Mouse (Mus musculus) heart, postnatal 36 days (tissue): ENCODE results near the gene Vgll4. TPM values are rescaled to one million over a fixed set of nuclear protein-coding genes. Genes with fewer than 3 reads are reported as not detected.
A peak's percentile ranks its signal among the peaks of the same experiment; 100 is the strongest.

Experiments
- DNase-seq, 2 experiments: peaks; one replicate each; pipeline ENCODE4 v3.0.0; 2021 to 2022
- intact Hi-C: fragments of 180-260 bp; cut with DNase I; formaldehyde crosslinking; loops from one replicate; pipeline ENCODE4 v1.15.1; 2025
- total RNA-seq, 2 experiments: library from RNA; stranded (reverse); gene quantifications; 2 replicates each; pipeline ENCODE4 v1.2.3; 2021

The Vgll4 gene
- total RNA-seq, 2 experiments from 2014 or later = 20.6 to 23.1 TPM

DNA sequence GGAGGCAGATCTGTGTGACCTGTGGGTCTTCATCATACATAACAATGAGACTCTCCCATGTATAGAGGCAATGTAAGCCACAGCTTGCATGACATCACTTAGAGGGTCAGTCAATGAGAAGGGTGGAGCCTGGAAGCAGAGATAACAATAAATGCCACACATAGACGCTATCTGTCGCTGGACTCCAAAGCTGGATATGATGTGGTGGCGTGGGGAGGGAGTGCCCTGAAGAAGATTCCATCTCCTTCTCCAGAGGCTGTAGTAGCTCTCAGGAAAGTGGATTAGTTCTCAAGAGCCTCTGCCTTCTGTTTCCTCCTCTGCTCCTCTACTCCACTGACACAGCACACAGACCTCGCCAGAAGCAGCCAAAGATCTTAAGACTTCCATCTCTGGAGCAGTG, 89.0 kb downstream of the Vgll4 start:
- intact Hi-C loops = no loop called here
- no peak for DNase-seq

DNA sequence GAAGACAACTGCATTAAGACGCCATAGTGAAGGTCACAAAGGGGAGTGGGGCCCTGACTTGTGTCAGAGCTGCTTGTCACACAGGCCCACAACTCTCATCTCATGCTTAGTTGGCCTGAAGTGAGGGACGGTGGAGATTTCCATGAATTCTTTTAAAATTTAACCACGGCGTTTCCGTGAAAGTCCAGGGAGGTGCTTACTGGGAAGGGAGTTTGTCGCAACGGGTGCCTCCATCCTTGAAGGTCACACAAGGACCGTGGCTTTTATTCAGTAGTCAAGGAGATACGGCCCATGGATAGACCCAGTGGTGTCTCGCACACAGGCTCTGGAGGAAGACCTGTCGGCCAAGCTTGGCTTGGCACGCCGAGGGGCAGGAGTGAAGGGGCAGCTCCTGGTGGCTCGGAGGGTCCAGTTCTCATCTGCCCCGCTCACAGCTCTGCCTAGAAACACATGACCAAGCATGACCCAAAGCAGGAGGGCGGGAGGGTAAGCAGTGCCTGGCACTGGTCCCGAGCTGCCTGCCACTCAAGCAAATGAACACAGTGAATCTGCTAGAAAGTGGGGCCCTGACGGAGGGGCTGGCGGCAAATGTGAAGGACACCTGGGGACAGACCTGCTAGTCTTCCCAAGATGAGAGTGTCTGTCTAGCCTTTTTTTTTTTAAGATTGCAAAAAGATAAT, 90.8 kb downstream of the Vgll4 start:
- no peak for DNase-seq
- intact Hi-C loops = no loop called here

DNA sequence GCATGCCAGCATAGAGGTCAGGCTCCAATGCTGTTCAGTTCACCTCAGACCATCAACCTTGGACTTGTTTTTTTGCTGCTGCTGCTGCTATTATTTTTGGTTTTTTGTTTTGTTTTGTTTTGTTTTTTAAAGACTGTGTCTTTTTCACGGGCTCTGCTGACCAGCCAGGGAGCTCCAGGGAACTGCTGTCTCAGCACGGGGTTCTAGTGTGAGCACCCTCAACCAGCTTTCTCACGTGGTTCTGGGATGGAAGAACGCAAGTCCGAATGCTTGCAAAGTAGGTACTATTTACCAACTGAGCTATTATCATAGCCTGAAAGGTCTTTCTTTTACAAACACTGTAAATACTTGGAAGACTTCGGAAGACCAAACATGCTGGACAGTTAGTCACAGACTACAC, 93.2 kb downstream of the Vgll4 start:
- intact Hi-C loops = no loop called here
- no peak for DNase-seq

DNA sequence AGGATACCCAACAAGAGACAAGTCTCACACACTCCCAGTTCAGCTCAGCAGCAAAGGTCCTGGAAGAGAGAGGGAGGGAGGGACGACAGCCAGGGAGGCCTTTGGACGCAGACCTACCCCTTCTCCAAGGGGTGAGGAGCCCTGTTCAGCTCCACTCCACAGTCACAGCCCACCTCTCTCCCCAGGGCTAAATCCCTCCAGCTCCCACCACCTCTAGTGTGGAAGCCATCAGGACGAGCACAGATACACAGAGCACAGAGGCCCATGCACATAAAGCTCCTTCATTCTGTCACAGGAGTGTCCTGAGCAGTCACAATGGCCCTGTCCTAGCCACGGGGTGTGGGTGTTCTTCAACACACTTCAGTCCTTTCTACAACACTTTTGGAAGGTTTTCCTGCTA, 93.8 kb downstream of the Vgll4 start:
- intact Hi-C loops = no loop called here
- DNase-seq = no peak

DNA sequence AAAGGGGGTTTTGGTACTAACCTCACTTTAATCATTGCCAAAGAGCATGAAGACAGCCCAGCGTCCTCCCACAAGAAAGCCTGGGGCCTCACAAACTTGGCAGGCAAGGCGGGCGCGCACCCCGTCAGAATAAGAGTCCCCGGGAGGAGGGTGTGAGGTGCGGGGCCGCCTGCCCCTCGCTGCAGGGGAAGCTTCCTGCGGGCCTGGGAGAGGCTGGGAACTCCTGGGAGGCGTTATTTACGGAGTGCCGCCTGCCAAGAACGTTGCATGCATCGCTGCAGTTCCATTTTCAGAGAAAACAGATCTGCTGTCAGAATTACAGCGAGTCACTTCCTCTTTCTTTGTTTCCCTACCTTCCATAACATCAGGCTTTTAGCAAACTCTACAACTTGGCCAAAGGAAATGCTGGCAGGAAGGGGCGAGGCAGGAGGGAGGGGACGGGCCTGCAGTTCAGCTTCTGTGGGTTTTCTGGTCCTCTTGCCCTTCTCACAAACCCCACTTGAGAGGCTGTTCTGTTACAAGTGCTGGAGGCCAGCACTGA, 94.7 kb downstream of the Vgll4 start:
- peak; percentile 95 to 97 for DNase-seq
- intact Hi-C loops = loop anchor here (1.0 to 2.0 kb wide), 3 partner anchors 20 to 54 kb away; no protein-coding TSS in a partner anchor

DNA sequence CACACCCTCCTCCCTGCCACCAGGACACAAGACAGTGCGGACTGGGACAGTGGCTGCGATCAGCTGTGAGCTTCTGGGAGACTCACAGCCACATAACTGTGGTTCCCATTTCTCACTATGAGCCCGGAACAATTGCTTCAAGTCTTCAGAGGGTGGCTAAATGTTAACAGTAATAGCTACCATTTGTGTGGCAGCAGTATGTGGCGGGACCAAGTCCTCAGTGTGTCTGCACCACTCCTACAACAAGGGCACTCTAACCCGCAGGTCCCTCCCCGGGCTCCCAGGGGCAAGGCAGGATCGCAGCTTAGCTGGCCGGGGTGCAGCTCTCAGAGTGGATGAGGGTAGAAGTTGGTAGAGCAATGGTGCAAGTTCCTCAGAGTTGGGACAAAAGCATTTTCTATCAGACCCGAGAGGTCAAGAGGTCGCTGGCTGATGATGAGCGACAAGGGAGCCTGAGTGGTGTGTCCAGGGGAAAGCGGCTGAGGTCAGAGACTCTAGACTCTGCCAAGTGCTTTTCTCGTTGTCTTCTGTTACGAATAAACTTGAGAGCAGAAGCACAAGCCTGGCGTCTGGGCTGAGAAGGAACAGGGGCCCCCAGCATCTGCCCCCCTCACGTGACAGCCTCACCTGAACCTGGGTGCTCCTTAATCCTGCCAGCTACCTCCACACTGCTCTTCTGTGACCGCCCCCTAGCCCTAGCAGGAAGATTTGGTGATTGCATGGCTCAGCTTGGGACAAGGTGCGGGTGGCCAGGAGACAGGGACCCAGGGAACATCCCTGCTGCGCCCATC, 95.5 kb downstream of the Vgll4 start:
- intact Hi-C loops = loop anchor here (2.0 kb wide), 2 partner anchors 20 to 54 kb away; no protein-coding TSS in a partner anchor
- no peak for DNase-seq

DNA sequence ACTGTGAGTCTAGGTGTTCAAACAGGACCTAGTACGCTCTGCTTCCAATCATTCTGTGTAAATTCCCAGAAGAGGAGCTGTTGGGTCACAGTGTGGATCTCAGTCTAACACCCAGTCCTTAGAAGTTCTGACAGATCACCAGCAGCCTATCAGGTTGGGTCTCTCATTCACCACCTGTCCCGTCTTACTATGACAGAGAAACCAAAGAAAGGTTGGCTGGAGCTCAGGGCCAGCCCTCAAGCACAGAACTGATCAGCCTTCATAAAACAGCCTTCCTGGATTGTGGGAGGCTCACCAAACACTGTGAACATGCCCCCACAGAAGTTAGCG, 96.0 kb downstream of the Vgll4 start:
- intact Hi-C loops = loop anchor here (2.0 kb wide), 2 partner anchors 21 to 53 kb away; no protein-coding TSS in a partner anchor
- no peak for DNase-seq

DNA sequence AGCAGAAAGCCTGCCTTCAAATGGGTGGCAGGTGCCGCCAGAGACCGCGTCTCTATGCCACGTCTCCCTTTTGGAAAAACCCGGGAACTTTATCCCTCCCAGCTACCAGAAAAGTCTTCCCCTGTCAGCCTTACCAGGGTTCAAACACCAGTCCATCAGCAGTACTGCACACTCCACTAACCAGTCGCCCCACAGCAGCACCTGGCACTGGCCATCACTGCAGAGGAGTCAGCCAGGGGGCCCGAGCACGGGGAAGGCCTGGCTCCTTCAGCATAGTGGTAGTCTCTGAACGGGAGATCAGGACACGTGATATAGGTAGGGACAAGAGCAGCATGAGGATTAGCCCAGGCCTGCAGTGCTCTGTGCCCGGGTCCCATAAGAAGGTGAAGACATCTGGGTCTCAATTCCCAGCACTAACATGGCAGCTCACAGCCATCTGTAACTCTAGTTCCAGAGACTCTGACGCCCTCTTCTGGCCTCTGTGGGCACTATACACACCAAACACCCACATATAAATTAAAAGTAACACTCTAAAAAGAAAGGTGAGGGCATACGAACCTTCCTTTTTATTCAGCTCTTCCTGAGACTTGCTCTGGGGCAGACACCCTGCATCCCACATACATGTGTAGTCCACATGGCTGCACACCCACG, 98.7 kb downstream of the Vgll4 start:
- intact Hi-C loops = no loop called here

DNA sequence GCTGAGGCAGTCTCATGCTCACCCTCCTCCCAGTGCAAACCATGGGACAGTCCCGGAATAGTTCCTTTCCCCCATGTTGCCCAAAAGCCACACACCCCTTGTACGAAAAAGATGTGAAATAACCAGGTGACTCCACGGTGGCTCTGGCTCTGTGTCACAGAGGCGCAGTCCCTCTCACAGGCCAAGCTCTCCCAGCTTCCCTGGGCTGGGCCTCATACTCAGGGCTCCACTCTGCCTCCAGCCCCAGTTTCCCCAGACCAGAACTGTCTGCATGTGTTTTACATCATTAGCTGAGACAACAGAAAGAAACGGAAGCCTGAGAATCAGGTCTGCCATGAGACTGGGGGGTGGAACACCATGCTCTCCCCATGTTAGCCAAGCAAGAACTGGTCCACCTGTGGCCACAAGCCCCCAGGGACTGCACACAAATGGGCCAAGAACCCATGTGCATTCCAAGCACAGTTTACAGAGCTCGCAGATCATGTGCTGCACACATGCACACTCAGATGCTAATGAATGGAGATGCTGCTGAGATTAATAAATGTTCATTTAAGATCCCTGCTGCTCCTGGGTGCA, 100.2 kb downstream of the Vgll4 start:
- intact Hi-C loops = loop anchor here (10.0 kb wide), 1 partner anchor 165 kb away; the partner anchor contains the start of gene Tamm41
- no peak for DNase-seq

More for the DNA sequence above, 98.7 kb downstream of the Vgll4 start:
- DNase-seq = no peak

DNA sequence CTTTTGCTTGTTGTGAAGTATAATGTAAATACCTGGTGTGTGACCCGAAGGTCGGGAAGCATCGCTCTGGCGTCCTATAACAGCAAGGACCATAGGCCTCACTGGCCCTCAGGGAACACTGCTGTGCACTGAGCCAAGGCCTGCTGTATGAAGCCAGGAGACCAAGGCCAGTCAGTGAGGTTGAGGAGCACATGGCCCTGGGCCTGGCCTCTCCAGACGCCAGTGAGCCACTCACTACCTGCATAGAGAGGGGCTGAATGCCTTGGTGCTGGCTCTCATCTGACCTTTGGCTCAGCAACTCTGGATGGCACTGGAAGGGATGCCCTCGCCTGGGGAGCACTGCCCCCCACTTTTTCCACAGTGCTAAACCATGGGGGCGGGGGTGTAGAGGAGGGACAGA, 101.1 kb downstream of the Vgll4 start:
- DNase-seq = no peak
- intact Hi-C loops = loop anchor here (10.0 kb wide), 1 partner anchor 166 kb away; the partner anchor contains the start of gene Tamm41

DNA sequence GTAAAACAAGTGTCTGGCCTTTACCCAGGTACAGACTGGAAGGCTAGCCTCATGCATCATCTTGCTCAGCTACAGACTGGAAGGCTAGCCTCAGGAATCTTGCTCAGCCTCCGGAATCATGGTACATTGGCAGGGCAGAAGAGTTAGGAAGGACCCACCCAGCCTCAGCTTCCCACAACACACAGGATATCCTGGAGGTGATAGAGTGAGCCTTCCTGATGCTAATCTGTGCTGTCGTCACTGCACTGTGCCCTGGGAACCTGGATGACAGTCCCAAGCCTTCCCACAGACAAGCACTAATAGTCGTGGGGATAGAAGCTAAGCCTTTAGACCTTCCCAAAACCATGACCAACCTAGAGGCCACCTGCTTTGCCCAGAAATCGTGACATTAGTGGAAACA, 103.2 kb downstream of the Vgll4 start:
- no peak for DNase-seq
- intact Hi-C loops = loop anchor here (10.0 kb wide), 1 partner anchor 168 kb away; the partner anchor contains the start of gene Tamm41

DNA sequence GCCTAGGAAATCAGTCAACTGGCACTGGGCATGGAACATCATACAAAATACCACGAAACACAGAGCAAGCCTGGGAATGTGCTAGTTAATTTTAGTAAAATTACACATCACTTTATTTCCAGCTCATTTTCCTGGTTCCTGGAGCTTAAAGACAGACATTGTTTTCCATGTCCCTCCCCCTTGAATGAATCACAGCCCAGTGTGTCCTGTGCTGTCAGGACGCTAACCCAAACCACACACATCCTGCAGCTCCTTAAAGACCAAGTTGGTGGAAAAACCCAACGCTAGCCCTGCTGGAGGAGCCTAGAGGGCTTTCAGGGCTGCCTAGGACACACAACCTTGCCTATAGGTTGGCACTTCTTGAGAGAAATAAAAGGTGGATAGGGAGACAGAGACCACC, 103.7 kb downstream of the Vgll4 start:
- intact Hi-C loops = loop anchor here (10.0 kb wide), 1 partner anchor 169 kb away; the partner anchor contains the start of gene Tamm41
- DNase-seq = no peak

DNA sequence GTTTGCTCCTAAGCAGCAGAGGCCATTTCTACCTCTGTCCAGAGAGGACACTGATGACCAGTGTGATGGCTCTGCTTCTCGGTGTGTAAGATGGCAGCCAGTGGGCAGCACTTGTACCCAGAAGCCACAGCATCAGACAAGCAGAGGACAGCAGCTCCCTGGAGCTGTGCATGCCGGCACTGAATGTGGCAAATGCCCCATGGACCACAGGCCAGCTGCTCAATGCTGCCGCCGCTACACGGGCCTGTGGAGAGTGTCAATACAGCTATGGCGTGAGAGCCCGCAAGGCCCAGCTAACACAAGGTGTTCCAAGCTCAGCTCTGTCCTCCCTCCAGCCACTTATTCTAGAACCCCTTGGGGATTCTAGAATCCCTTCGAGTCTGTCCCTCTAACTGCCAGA, 105.4 kb downstream of the Vgll4 start:
- intact Hi-C loops = loop anchor here (5.0 to 10.0 kb wide), 2 partner anchors 132 to 170 kb away; partner anchors contain the start of gene Tamm41
- no peak for DNase-seq

DNA sequence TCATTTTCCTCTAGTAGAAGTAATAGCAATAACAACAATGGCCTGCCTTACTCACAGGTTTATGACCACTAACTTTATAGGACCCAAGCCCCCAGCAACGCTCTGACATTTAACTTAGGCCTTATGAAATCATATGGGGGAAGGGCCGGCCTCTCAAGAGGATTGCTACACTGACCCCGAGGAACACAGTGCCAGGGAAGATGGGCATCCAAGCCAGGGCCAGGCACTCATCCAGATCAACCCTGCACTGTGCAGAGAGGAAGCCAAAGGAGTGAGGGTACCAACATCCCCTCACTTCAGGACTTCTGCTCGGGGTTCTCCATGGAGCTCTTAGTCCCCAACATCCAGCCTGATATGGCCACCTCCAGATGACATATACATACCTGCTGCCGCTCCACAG, 106.3 kb downstream of the Vgll4 start:
- intact Hi-C loops = loop anchor here (5.0 to 10.0 kb wide), 2 partner anchors 131 to 171 kb away; partner anchors contain the start of gene Tamm41
- no peak for DNase-seq

DNA sequence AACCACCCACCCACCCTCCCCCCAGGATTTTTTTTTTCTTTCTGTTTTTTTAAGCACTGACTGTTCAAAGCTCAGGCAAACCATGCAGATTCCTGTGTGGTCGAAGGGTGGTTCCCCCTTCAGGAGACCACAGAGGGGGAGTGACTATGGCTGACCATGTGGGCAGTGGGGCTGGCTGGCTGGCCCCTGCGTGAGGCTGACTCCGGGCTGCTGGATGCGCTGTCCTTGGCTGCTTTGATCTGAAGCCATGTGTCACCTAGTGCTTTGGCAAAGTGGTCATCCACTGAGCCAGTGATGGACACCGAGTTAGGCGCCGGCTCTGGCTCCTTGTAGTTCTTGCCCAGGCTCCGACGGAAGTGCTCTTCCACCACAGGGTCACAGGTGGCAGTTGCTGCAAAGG, 107.7 kb downstream of the Vgll4 start:
- no peak for DNase-seq
- intact Hi-C loops = loop anchor here (5.0 to 10.0 kb wide), 2 partner anchors 130 to 173 kb away; partner anchors contain the start of gene Tamm41

DNA sequence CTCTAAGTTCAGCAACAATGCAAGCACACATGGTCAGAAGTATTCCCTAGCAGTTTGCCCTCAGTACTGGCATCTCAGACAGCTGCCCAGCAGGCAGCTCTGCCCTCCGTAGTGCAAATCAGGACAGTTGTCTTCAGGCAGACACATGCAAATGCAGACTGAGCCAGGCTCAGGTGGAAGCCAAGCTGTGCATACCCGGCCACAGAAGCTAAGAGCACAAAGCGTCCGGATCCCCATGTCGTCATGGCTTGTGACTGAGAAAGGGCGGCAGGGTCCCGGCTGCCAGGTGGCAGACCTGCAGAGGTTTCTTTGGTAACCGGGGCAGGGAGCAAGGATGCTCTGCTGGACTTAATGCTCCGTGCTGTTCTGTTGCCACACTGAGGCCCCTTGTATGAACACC, 108.2 kb downstream of the Vgll4 start:
- intact Hi-C loops = loop anchor here (5.0 to 10.0 kb wide), 2 partner anchors 129 to 173 kb away; partner anchors contain the start of gene Tamm41
- no peak for DNase-seq

DNA sequence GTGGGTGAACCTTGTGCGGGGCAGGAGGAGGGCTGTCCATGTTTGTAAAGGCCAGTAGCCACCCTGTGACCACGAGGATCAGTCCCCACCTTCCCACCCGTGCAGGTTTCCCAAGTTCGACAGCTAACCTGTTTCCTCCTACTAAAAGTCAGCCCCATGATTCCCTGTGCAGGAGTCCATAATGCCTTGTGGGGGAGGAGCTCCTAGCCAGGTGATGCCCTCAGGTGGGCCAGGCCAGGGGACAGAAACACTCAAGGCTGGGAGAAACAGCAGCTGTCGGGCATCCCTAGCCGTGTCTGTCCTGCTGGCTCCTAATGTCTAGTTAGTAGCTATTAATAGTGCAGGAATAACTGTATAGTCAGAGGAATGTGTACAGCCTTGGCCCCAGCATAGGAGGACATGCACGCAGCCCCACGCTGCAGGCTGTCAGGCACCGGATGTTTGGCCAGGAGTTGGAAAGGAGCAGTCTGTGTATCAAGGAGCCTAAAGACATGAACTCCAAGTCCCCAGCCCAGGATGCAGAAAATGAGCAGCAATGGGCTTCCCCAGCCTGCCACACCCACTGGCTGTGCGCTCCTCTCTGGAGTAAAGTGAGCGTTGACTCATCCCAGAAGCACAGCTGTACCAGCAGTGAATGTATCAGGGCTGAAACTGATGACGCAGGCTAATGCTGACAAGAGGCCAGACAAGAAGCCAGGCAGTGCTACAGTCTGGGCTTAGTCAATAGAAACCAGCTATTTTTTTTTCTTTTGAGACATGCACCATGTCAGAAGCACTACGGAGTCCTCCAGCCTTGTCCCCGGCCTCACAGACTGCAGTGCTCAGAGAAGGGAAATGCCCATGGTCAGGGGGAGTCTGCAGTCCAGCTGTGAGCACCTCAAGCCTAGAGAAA, 108.9 kb downstream of the Vgll4 start:
- intact Hi-C loops = loop anchor here (5.0 to 10.0 kb wide), 2 partner anchors 129 to 174 kb away; partner anchors contain the start of gene Tamm41
- DNase-seq = peak in 1 of 2 experiments; percentile 50

DNA sequence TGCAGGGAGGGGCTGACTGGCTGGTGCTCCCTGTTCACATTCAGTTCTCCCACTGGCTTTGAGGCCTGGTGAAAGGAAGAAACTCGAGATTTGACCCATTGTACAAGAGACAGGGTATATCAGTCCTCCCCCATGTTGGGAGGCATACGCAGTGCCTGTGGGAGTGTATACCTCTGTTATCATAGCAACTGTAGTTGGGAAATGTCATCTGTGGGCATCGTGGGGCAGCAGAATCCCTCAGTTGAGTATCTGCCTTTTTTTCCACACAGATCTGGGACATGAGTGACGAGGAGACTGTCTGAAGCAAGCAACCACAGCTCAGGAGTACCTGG, 111.1 kb downstream of the Vgll4 start:
- DNase-seq = no peak
- intact Hi-C loops = no loop called here

DNA sequence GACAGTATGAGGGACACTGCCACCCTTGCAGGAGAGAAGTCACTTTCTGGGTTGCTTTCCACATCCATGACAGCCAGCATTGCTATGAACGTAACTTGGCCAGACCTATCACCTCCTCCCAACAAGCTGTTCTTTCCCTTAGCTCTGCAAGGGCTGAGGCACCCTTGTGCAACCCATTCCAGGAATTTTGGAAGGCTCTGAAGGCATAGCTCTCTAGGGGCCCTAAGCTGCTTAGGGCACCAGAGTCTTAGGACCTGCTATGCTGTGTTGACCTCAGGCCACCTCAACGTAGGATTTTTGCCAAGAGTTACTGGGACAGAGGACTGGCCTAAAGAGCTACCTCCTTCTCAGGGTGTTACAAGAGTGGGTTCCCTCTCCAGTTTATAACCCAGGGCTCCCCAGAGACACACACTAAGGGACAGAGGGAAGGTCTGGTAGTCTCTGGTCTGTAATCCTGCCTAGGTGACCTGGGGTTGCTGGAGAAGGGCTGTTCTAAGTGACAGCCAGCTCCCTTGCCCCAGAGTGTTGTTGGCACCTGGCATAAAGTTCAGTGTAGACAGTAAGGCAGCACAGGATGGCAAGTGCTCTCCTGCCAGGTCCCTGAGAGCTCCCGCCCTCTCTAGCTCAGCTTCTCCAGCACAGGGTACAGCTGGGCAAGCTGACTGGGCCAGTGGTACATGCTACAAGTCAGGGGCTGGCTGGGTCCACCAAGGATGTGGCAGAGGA, 111.6 kb downstream of the Vgll4 start:
- DNase-seq = no peak
- intact Hi-C loops = no loop called here
